Mouse (Mus musculus) heart, embryonic 15.5 days (tissue): ENCODE results near the gene Pkd2. TPM values are rescaled to one million over a fixed set of nuclear protein-coding genes. Genes with fewer than 3 reads are reported as not detected.

ENCODE experiments used
- ATAC-seq: fragments of 200-750 bp; cut with Nextera tagmentation; replicated peaks from 2 replicates; pipeline ENCODE4 v1.8.0; 2017; ENCODE audit warnings: low read depth, moderate TSS enrichment; ENCODE audit not compliant: insufficient number of reproducible peaks, insufficient read depth, low FRiP score
- H3K27ac ChIP-seq: fragments of 300-500 bp; sonication (generic); 2 replicates; pipeline ENCODE4 v1.5.1; 2015; ENCODE audit warnings: mild to moderate bottlenecking, inconsistent platforms
- H3K27me3 ChIP-seq: fragments of 300-500 bp; sonication (generic); 2 replicates; pipeline ENCODE4 v1.6.1; 2015; ENCODE audit warnings: inconsistent platforms
- H3K36me3 ChIP-seq: fragments of 300-500 bp; sonication (generic); 2 replicates; pipeline ENCODE4 v1.6.1; 2015; ENCODE audit warnings: mild to moderate bottlenecking, inconsistent platforms
- H3K4me1 ChIP-seq: fragments of 300-500 bp; sonication (generic); replicated peaks from 2 replicates; pipeline ENCODE4 v1.6.1; 2015; ENCODE audit warnings: inconsistent platforms
- H3K4me2 ChIP-seq: fragments of 300-500 bp; sonication (generic); 2 replicates; pipeline ENCODE4 v1.6.1; 2015; ENCODE audit warnings: inconsistent platforms, mild to moderate bottlenecking, moderate library complexity
- H3K4me3 ChIP-seq: fragments of 300-500 bp; sonication (generic); 2 replicates; pipeline ENCODE4 v1.5.1; 2015; ENCODE audit warnings: mild to moderate bottlenecking, inconsistent platforms
- H3K9ac ChIP-seq: fragments of 300-500 bp; sonication (generic); 2 replicates; pipeline ENCODE4 v1.6.1; 2015; ENCODE audit warnings: mild to moderate bottlenecking, inconsistent platforms
- H3K9me3 ChIP-seq: fragments of 300-500 bp; sonication (generic); replicated peaks from 2 replicates; pipeline ENCODE4 v1.6.1; 2016; ENCODE audit warnings: inconsistent platforms
- WGBS: fragments of 180-500 bp; shearing (Covaris S2); methylation state at CpG from one replicate; pipeline ENCODE4 v1.1.7; 2015; ENCODE audit warnings: mixed read lengths; 5-methylcytosine and 5-hydroxymethylcytosine counted together
- polyA plus RNA-seq: library from polyadenylated mRNA; unstranded; fragments of >200 nt; fragmentation: Nextera tagmentation; extraction: Ambion mirVana; gene quantifications from 2 replicates; pipeline ENCODE4 v1.2.1, GENCODE M21; 2015

Gene Pkd2
- polyA plus RNA-seq, 1 experiment from 2014 or later = 8.0 TPM

GRCm38 (mm10) chr5:104466816-104467215 is 7.6 kb downstream of the Pkd2 start:
- Histone ChIP-seq H3K4me3 (no peak overlapping the region), H3K4me1 (no peaks in the 10 kb centered on the region), H3K36me3 (peaks cover 28% of the 10 kb centered on the region), H3K9ac (no peak overlapping the region), H3K27ac (no peak overlapping the region), H3K9me3 (no peaks in the 10 kb centered on the region), H3K27me3 (no peaks in the 10 kb centered on the region), H3K4me2 (no peak overlapping the region)
- ATAC-seq = no peak
- 91% methylated on average over 16 of the region's 16 CpGs for WGBS

- no peak overlapping the region for H3K27ac ChIP-seq
- H3K36me3 ChIP-seq = peaks cover 38% of the 10 kb centered on the region
- H3K27me3 ChIP-seq = no peaks in the 10 kb centered on the region
- H3K4me1 ChIP-seq = no peaks in the 10 kb centered on the region
- H3K4me3 ChIP-seq = no peak overlapping the region
- no peaks in the 10 kb centered on the region for H3K9me3 ChIP-seq
- no peak overlapping the region for H3K9ac ChIP-seq
- no peak overlapping the region for H3K4me2 ChIP-seq
- WGBS = 89% methylated on average over 5 of the region's 5 CpGs
- ATAC-seq = no peak
Measured at GRCm38 (mm10) chr5:104468586-104468985, 9.3 kb downstream of the Pkd2 start.

DNA sequence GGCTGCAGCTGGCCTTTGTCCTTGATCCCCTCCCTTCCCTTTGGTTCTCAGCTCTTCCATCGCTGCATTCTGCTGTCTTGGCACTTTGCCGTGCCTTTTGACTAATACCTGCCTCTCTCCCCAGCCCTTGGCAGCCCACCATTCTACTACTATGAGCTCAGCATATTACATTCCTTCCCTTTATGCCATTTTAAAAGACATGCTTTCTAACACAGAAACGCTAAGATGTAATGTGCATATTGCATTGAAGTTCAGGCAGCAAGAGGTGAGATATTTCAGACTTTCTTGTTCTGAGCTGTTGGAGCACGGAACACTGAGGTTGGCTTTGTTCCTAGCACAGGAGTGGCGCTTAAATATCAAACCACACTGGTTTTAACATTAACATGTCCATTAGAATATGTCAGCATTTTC is 11.7 kb downstream of the Pkd2 start:
- peaks cover 34% of the 10 kb centered on the region for H3K36me3 ChIP-seq
- H3K27me3 ChIP-seq = no peaks in the 10 kb centered on the region
- H3K27ac ChIP-seq = no peak overlapping the region
- no peak for ATAC-seq
- no peaks in the 10 kb centered on the region for H3K4me1 ChIP-seq
- H3K9me3 ChIP-seq = no peaks in the 10 kb centered on the region
- no peak overlapping the region for H3K4me3 ChIP-seq
- no peak overlapping the region for H3K4me2 ChIP-seq
- H3K9ac ChIP-seq = no peak overlapping the region
- WGBS = 80% methylated on average over 5 of the region's 5 CpGs

GRCm38 (mm10) chr5:104472371-104472770 is 13.1 kb downstream of the Pkd2 start:
- Histone ChIP-seq H3K27me3 (no peaks in the 10 kb centered on the region), H3K9me3 (no peaks in the 10 kb centered on the region), H3K4me1 (no peaks in the 10 kb centered on the region), H3K4me2 (no peak overlapping the region), H3K4me3 (no peak overlapping the region), H3K27ac (no peak overlapping the region), H3K36me3 (peaks cover 36% of the 10 kb centered on the region), H3K9ac (no peak overlapping the region)
- WGBS = 93% methylated on average over 8 of the region's 8 CpGs
- ATAC-seq = no peak

DNA sequence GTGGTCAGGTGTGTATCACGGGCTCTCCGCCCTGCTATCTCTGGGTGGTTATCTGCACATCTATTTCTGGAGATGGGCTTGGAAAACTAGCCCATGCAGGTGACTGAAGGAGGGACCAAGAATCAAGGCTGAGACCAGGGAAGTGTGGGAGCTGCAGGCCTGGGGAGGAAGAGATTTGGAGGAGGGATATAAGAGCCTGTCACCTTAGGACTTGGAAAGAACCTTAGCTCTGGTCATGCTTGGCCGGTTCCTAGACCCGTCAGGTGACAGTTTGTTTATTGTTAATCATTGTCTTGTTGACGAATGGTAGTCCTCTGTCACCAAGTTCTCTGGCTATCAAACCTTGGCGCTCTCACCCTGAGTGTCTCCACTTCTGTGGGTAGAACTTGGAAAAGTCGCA is 21.1 kb downstream of the Pkd2 start:
- WGBS = 75% methylated on average over 7 of the region's 7 CpGs
- no peak overlapping the region for H3K9ac ChIP-seq
- peaks cover 60% of the 10 kb centered on the region for H3K36me3 ChIP-seq
- H3K27ac ChIP-seq = no peak overlapping the region
- no peak overlapping the region for H3K4me2 ChIP-seq
- H3K27me3 ChIP-seq = no peaks in the 10 kb centered on the region
- no peak overlapping the region for H3K4me3 ChIP-seq
- H3K4me1 ChIP-seq = no peaks in the 10 kb centered on the region
- no peak for ATAC-seq
- no peaks in the 10 kb centered on the region for H3K9me3 ChIP-seq

GRCm38 (mm10) chr5:104482856-104483255 is 23.6 kb downstream of the Pkd2 start:
- WGBS = 65% methylated on average over 8 of the region's 8 CpGs
- H3K4me3 ChIP-seq = no peak overlapping the region
- no peak overlapping the region for H3K27ac ChIP-seq
- H3K9me3 ChIP-seq = no peaks in the 10 kb centered on the region
- H3K9ac ChIP-seq = no peak overlapping the region
- H3K27me3 ChIP-seq = no peaks in the 10 kb centered on the region
- H3K4me2 ChIP-seq = no peak overlapping the region
- H3K36me3 ChIP-seq = peaks cover 62% of the 10 kb centered on the region
- ATAC-seq = no peak
- H3K4me1 ChIP-seq = no peaks in the 10 kb centered on the region

DNA sequence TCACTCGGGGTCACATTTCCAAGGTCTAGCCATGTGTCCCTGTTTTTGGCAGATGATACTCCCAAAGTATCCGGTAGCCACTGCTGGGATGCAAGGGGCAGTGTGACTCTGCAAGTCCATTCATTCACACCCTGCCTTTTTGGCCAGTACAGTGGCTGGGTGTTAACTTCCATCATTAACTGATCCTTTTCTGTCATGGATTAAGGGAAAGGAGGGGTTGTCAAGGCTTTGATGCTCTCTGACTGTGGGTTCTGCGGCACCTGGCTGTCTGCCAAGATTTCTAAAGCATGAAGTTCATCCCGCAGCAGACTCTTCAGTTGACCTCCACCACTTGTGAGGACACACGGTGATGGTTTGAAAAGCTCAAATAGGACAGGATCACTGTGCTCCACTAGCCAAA is 32.3 kb downstream of the Pkd2 start:
- H3K4me2 ChIP-seq = no peak overlapping the region
- 39% methylated on average over 5 of the region's 5 CpGs for WGBS
- H3K9ac ChIP-seq = no peak overlapping the region
- H3K27ac ChIP-seq = no peak overlapping the region
- H3K36me3 ChIP-seq = peaks cover 80% of the 10 kb centered on the region
- peaks cover 4% of the 10 kb centered on the region for H3K4me1 ChIP-seq
- H3K27me3 ChIP-seq = no peaks in the 10 kb centered on the region
- no peaks in the 10 kb centered on the region for H3K9me3 ChIP-seq
- no peak overlapping the region for H3K4me3 ChIP-seq
- no peak for ATAC-seq

DNA sequence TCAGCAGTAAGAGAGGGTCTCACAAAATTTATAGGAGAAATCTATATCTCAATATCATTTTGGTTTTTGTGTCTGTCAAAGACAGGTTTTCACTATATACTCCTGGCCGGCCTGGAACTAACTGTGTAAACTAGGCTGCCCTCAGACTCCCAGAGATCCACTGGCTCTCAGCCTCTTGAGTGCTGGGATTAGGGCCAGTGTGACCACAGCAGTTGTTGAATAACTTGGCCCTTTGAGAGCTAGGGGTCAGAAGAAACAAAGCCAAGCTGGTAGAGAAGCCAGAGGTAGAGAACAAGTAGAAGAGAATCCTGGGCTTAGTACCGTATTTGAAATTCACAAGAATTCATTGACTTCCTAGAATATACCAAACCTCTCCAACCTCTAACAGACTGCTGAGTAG is 45.6 kb downstream of the Pkd2 start:
- no peaks in the 10 kb centered on the region for H3K27me3 ChIP-seq
- no peak overlapping the region for H3K27ac ChIP-seq
- ATAC-seq = no peak
- no peak overlapping the region for H3K9ac ChIP-seq
- peaks cover 10% of the 10 kb centered on the region for H3K4me1 ChIP-seq
- no peaks in the 10 kb centered on the region for H3K9me3 ChIP-seq
- no peak overlapping the region for H3K4me2 ChIP-seq
- H3K4me3 ChIP-seq = no peak overlapping the region
- H3K36me3 ChIP-seq = peaks cover 29% of the 10 kb centered on the region
- 84% methylated on average over 2 of the region's 2 CpGs for WGBS

- H3K4me1 ChIP-seq = peaks cover 10% of the 10 kb centered on the region
- no peaks in the 10 kb centered on the region for H3K27me3 ChIP-seq
- no peak overlapping the region for H3K9ac ChIP-seq
- peaks cover 19% of the 10 kb centered on the region for H3K36me3 ChIP-seq
- H3K9me3 ChIP-seq = no peaks in the 10 kb centered on the region
- WGBS = 4% methylated on average over 2 of the region's 2 CpGs
- ATAC-seq = no peak
- no peak overlapping the region for H3K27ac ChIP-seq
- peak overlapping the region; percentile 86 for H3K4me3 ChIP-seq
- peak overlapping the region; percentile 73 for H3K4me2 ChIP-seq
Measured at GRCm38 (mm10) chr5:104507829-104508194, 48.6 kb downstream of the Pkd2 start.

- peak within 1 kb of the TSS; percentile 86 for H3K4me3 ChIP-seq
- H3K4me2 ChIP-seq = peak within 1 kb of the TSS; percentile 73
- ATAC-seq = peak; percentile 89
- peaks cover 18% of the 10 kb centered on the region for H3K36me3 ChIP-seq
- no peaks in the 10 kb centered on the region for H3K27me3 ChIP-seq
- peak within 1 kb of the TSS; percentile 86 for H3K9ac ChIP-seq
- peaks cover 10% of the 10 kb centered on the region for H3K4me1 ChIP-seq
- H3K9me3 ChIP-seq = no peaks in the 10 kb centered on the region
- under 1% methylated on average over 74 of the region's 83 CpGs for WGBS
- peak within 1 kb of the TSS; percentile 91 for H3K27ac ChIP-seq
Measured at GRCm38 (mm10) chr5:104508195-104508891, 49.1 kb downstream of the Pkd2 start, which contains the start of gene BC005561. BC005561 (plus strand) TSS chr5:104508352.

- WGBS = 89% methylated on average over 3 of the region's 3 CpGs
- Histone ChIP-seq H3K9me3 (no peaks in the 10 kb centered on the region), H3K27ac (no peak overlapping the region), H3K4me1 (peaks cover 10% of the 10 kb centered on the region), H3K4me2 (no peak overlapping the region), H3K9ac (no peak overlapping the region), H3K27me3 (no peaks in the 10 kb centered on the region), H3K4me3 (no peak overlapping the region), H3K36me3 (peaks cover 7% of the 10 kb centered on the region; the same call in 1 of the 2 replicates)
- ATAC-seq = no peak
Measured at GRCm38 (mm10) chr5:104511211-104511610, 52.0 kb downstream of the Pkd2 start.

GRCm38 (mm10) chr5:104538612-104539011 is 79.4 kb downstream of the Pkd2 start:
- Histone ChIP-seq H3K4me3 (no peak overlapping the region), H3K4me2 (no peak overlapping the region), H3K9ac (no peak overlapping the region), H3K4me1 (no peaks in the 10 kb centered on the region), H3K27me3 (no peaks in the 10 kb centered on the region), H3K36me3 (peaks cover 54% of the 10 kb centered on the region), H3K9me3 (no peaks in the 10 kb centered on the region), H3K27ac (no peak overlapping the region)
- WGBS = 98% methylated on average over 1 of the region's 1 CpGs
- no peak for ATAC-seq
